Mouse (Mus musculus): ENCODE data around the gene Npas2. TPM values are rescaled to one million over a fixed set of nuclear protein-coding genes. Genes with fewer than 3 reads are reported as not detected.

The Npas2 gene
- total RNA-seq, 1 experiment from 2014 or later = not detected

DNA sequence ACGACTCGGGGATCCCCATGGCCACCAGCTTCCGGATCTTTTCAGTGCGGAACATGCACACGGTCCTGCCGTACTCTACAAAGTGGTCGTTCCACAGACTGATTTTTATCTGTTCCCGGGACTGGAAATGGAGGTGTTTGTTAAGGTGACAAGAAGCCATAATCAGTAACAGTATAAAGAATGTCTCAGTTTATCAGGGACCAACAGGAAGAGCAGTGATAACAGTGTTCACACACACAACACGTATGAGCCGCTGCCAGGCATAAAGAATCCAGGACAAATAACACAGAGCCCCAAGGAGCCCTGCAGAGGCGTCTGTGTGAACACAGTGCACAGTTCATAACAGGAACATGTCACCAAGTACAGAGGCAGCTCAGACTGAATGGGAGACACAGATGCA is 195.8 kb downstream of the Npas2 start:
- no peak for ATAC-seq (ENCODE audit: extremely low read depth, insufficient number of reproducible peaks, low FRiP score, poor library complexity, severe bottlenecking)

DNA sequence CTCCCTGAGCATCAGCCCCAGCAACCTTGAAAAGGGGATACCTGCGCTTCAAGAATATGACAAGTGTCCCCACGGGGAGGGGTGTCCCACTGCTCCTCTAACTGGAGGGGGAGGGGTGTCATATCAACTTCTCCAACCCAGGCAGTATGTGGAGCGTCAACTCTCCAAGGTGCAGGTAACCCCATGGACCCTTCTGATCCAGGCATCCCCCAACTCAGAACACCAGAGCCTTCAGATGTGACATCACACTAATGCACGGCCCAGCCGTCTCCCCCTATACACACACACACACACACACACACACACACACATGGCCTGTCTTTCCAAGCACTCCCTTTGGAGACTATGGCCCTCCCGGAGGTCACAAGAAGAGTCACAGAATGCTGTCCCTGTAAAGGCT is 198.1 kb downstream of the Npas2 start:
- no peak for ATAC-seq (ENCODE audit: extremely low read depth, insufficient number of reproducible peaks, low FRiP score, poor library complexity, severe bottlenecking)

DNA sequence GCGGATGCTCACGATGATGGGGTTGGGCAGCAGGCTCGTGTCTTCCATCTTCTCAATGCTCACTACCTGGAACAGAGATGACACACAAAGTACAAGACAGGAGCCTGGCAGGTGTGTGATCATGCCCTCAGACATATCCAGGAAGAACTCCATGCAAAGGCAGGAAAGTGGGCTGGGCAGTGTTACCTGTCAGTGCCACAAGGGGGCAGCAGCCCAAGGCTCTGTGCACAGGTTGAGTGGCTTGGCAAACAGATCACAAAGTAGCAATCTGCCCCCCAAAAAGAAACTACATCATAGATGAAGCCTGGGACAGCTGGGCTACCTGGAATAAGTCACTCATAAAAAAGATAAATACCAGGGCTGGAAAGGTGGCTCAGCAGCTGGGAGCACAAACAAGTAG is 198.7 kb downstream of the Npas2 start:
- peak; percentile 55; the same call in 1 of the 2 replicates for ATAC-seq (ENCODE audit: extremely low read depth, insufficient number of reproducible peaks, low FRiP score, poor library complexity, severe bottlenecking)

DNA sequence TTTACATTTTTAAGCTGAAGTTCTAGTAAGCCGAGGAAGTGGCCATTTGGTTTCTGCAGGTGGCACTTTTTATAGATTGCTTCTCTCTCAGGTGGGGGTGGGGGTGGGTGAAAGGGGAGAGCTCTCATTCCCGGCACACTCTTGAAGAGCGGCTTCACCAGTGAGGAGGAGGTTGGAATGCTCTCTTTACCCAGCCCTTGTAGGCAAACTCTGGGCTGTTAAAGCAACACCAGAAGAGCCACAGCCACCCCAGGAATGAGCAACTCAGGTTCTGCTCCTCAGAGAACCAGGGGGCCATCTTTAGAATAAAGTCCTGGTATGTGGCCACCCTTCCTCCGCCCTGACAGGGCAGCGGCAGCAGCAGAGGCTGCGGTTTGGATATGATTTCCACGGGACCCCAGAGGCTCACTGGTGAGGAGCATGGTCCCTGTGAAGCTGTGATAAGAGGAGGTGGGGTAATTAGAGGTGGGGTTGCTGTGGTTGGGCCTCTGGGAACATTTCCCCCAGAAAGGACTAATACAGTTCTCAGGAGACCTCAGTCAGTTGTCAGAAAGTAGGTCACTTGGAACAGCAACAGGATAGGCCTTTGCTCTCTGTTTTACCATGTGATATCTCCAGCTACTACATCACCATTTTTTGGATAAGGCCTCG is 199.8 kb downstream of the Npas2 start:
- no peak for ATAC-seq (ENCODE audit: extremely low read depth, insufficient number of reproducible peaks, low FRiP score, poor library complexity, severe bottlenecking)

DNA sequence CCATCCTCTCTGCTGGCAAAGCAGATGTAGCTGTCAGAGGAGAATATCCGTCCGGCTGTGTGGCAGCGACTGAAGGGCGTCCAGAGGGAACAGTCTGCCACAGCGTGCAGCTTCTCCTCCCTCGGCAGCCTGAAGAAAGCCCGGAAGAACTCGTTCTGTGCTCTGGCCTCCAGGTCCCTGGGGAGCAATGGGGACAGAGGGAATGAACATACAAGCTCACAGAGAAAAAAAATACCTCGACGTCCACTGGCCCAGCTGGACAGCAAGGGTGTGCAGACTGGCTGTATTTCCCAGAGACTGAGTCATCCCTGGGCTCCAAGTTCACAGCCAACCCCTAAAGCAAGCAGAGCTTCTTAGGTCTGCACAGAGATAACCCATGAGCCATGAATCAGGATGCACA is 200.6 kb downstream of the Npas2 start:
- no peak for ATAC-seq (ENCODE audit: extremely low read depth, insufficient number of reproducible peaks, low FRiP score, poor library complexity, severe bottlenecking)

DNA sequence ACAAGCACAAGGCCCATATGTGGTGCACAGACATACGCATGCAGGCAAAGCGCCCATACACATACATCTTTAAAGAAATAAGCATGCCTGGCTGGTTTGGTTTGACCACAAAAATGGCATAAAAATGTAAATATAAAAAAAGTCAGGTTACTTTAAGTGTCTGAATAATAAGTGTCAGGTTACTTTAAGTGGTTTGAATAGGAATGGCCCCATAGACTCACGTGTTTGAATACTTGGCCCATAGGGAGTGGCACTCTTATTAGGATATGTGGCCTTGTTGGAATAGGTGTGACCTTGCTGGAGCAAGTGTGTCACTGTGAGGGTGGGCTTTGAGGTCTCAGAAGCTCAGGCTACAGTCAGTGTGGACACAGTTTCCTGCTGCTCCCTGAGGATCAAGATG is 201.1 kb downstream of the Npas2 start:
- ATAC-seq (ENCODE audit: extremely low read depth, insufficient number of reproducible peaks, low FRiP score, poor library complexity, severe bottlenecking) = no peak

DNA sequence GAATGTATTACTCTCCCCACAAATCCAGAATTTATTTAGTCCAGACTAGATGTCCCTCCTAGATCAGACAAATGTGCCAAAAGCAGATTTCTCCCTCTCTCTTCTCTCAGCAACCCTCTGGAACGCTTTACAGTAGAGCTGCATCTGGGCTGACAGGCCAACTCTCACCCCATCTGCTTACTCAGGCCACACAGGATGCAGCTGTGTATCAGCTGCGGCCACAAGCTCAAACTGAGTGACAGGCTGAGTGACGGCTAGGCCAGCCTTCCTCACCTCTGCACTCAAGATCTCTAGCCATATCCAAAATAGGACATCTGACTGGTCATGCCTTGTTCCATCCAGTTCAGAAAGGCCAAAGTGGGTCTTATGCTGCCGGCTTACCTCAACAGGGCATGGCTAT is 202.8 kb downstream of the Npas2 start:
- ATAC-seq (ENCODE audit: extremely low read depth, insufficient number of reproducible peaks, low FRiP score, poor library complexity, severe bottlenecking) = no peak

DNA sequence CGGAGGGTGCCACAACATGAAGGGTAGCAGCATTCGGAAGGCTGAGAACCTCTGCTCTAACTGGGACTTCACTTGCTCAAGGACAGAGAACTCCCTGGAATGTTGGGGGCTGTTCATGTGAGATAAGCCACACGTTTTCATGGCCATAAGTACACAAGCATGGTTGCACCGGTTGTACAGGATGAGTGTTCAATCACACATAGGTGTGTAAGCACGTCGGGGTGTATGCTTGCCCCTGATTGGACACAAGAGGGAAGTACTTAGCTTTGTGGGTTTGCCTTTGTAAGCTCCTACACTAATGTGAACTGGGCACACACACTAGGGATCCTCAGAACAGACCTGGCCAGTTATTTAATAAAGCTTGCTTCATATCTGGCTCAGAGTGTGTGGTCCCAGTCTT is 204.8 kb downstream of the Npas2 start:
- ATAC-seq (ENCODE audit: extremely low read depth, insufficient number of reproducible peaks, low FRiP score, poor library complexity, severe bottlenecking) = no peak

DNA sequence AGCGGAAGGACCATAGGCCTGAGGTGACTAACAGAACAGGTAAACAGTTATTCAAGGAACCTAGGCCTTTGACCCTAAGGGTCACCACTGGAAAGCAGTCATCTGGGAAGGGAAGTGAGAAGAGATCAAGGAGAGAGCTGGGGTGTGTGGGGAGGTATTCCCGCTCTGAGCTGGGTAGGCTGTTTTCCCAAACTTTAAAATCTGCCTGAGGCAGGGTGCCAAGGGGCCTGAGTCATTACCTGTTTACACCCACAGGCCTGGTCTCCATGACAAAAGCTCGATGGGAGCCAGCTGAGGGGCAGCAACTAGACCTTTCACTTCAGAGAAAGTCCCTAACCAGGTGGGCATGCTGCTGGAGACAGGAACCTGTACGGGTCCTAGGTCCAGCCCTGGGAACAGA is 205.7 kb downstream of the Npas2 start:
- ATAC-seq (ENCODE audit: extremely low read depth, insufficient number of reproducible peaks, low FRiP score, poor library complexity, severe bottlenecking) = no peak

DNA sequence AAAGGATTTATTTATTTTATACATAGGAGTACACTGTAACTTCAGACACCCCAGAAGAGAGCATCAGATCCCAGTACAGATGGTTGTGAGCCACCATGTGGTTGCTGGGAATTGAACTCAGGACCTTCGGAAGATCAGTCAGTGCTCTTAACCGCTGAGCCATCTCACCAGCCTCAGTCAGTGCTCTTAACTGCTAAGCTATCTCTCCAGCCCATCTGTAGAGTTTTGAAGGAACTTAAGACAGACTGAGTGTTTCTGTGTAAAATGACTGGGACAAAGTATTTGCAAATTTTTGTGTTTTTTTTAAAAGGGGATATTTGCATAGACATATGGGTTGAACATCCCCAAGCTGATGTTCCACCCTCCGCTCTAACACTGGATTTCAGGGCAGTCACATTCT is 206.6 kb downstream of the Npas2 start:
- ATAC-seq (ENCODE audit: extremely low read depth, insufficient number of reproducible peaks, low FRiP score, poor library complexity, severe bottlenecking) = no peak

DNA sequence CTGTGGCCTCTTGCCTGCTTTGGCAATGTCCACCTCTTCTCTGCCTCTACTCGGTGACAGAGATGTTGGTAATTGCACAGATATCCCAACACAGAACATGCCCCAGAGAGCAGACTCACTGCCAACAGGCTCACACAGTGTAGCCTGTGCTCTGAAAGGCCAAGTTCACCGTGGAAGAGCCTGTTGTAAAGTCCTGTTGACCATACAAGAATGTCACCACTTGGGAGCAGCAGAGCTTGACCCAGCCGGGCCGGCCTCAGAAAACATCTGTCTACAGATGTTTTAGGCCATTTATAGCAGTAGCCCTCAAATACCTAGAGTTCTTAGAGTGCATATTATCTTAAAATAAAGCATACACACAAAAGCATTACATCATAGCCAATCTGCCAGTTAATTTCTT is 213.6 kb downstream of the Npas2 start:
- no peak for ATAC-seq (ENCODE audit: extremely low read depth, insufficient number of reproducible peaks, low FRiP score, poor library complexity, severe bottlenecking)

DNA sequence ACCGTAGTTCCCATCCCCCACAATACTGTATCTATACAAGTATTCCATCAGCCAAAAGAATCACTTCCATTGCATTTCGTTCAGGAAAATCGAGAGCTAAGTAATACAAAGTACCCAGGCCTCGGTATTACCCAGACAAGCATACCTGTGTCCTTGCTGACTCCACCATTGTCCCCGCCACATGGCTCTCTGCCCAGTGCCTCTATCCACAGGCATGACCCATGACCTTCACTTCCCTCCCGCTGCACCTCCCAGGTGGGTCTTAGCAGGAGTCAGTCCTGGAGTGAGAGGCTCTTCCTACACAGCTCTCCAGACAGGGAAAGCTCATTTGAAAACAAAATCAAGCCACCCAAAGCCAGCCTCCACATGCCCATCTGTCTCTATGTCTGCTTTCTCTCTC is 214.6 kb downstream of the Npas2 start:
- no peak for ATAC-seq (ENCODE audit: extremely low read depth, insufficient number of reproducible peaks, low FRiP score, poor library complexity, severe bottlenecking)

DNA sequence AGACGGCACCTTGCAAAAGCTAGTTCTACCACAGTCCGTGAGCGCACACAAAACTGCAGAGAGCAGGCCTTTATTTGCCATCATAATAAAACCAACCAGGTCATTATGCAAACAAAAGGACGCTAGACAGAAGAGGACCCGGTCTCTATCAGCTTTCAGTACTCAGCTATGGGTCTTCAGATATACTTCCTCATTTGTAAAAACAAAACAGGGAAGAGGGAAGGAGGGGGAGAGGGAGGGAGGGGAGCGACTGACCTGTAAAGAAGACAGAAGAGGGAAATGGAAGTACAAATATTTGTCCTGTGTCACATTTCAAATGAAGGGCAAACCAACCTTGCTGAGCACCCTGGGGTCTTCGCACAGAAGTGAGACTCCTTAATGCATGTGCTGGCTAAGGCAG is 215.1 kb downstream of the Npas2 start:
- peak; percentile 18; the same call in 1 of the 2 replicates for ATAC-seq (ENCODE audit: extremely low read depth, insufficient number of reproducible peaks, low FRiP score, poor library complexity, severe bottlenecking)

DNA sequence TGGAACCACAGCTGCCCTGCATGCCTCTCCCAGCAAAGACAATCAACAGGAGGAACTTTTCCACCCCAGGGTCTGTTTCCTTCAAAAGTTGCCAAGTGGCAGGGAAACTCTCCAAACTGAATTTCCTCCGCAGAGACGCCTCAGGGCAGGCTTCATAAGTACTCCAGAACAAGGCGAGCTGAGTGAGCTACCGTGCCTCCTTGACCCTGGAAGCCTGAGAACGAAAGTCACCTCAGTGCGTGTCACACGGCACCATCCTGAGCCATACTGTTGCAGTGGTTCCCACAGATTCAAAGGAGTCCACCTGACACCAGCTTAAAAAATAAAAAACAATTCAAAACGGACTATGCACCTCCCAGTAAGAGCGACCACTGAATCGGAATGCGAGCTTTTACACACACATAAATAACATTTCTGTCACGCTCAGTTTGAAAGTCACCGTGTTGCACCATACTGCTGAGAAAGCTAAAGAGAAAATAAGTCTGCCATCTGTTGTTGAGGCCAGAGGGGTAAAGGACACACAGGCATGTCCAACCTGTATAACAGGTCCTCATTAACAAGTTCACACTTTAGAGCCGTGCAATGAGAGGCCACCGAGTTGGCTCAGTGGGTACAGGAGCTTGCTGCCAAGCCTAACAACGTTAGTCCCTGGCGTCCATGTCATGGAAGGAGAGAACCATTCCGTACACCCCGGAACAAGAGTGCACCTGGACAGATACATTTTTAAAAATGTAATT is 216.7 kb downstream of the Npas2 start:
- ATAC-seq (ENCODE audit: extremely low read depth, insufficient number of reproducible peaks, low FRiP score, poor library complexity, severe bottlenecking) = no peak

Other genes with a start within 250 kb of the Npas2 start
- 39.8 and 45.5 TPM in 2 replicates for gene Pdcl3, start 208.1 kb upstream of the Npas2 start, total RNA-seq (2017)
- gene Rpl31, start 174.1 kb downstream of the Npas2 start, total RNA-seq (2017) = 157 and 163 TPM in 2 replicates